Mouse (Mus musculus) liver, adult 2 months (tissue): ENCODE measurements around the gene 1700012B07Rik. TPM values are rescaled to one million over a fixed set of nuclear protein-coding genes. Genes with fewer than 3 reads are reported as not detected.

ENCODE experiments used
- DNase-seq: peaks from one replicate; pipeline ENCODE4 v3.0.0-alpha.2; 2011; ENCODE audit warnings: low read depth, low spot score; ENCODE audit errors: extremely low read depth
- H3K27ac ChIP-seq: fragments of 200-500 bp; replicated peaks from 2 replicates; pipeline ENCODE4 v1.5.1; 2012; ENCODE audit warnings: low read depth, mild to moderate bottlenecking, control low read depth, inconsistent platforms, low read length; ENCODE audit not compliant: insufficient read depth
- H3K27me3 ChIP-seq: fragments of 200-500 bp; 2 replicates; pipeline ENCODE4 v1.6.1; 2012; ENCODE audit warnings: mild to moderate bottlenecking, moderate library complexity, low read length, inconsistent platforms; ENCODE audit not compliant: control insufficient read depth, insufficient read depth
- H3K36me3 ChIP-seq: fragments of 200-500 bp; 2 replicates; pipeline ENCODE4 v1.6.1; 2012; ENCODE audit warnings: low read length, inconsistent platforms; ENCODE audit not compliant: control insufficient read depth, insufficient read depth
- H3K4me1 ChIP-seq: fragments of 200-500 bp; 2 replicates; pipeline ENCODE4 v1.6.1; 2011; ENCODE audit warnings: low read length; ENCODE audit not compliant: control insufficient read depth, insufficient read depth
- H3K4me3 ChIP-seq: fragments of 200-500 bp; 2 replicates; pipeline ENCODE4 v1.5.1; 2011; ENCODE audit warnings: low read depth, mild to moderate bottlenecking, control low read depth, low read length, moderate library complexity; ENCODE audit not compliant: insufficient read depth
- H3K79me2 ChIP-seq: fragments of 200-500 bp; 2 replicates; pipeline ENCODE4 v1.6.1; 2012; ENCODE audit warnings: inconsistent platforms, mild to moderate bottlenecking, low read length, moderate library complexity; ENCODE audit not compliant: control insufficient read depth, insufficient read depth
- H3K9ac ChIP-seq: fragments of 200-500 bp; 2 replicates; pipeline ENCODE4 v1.6.1; 2012; ENCODE audit warnings: low read depth, mild to moderate bottlenecking, control low read depth, inconsistent platforms, low read length
- CTCF ChIP-seq: fragments of 200-500 bp; IDR thresholded peaks from 2 replicates; pipeline ENCODE4 v1.5.1; 2011; ENCODE audit warnings: low read depth, low read length, control low read depth
- POLR2A ChIP-seq: fragments of 200-500 bp; IDR thresholded peaks from 2 replicates; pipeline ENCODE4 v1.6.1; 2011; ENCODE audit warnings: low read length, control low read depth; ENCODE audit not compliant: insufficient read depth; ENCODE audit errors: extremely low read depth
- WGBS: fragments of 180-500 bp; shearing (Covaris S2); methylation state at CpG from one replicate; pipeline ENCODE4 v1.1.7; 2018; 5-methylcytosine and 5-hydroxymethylcytosine counted together
- polyA plus RNA-seq: library from polyadenylated mRNA; depleted of rRNA; stranded (reverse); fragments of >200 nt; gene quantifications from 2 replicates; pipeline ENCODE4 v1.2.3, GENCODE M21; 2012
- total RNA-seq: library from RNA; depleted of rRNA; stranded (reverse); fragments of >200 nt; gene quantifications from 2 replicates; pipeline ENCODE4 v1.2.3, GENCODE M21; 2014

Gene 1700012B07Rik
- total and polyA plus RNA-seq, 2 experiments: not detected

DNA sequence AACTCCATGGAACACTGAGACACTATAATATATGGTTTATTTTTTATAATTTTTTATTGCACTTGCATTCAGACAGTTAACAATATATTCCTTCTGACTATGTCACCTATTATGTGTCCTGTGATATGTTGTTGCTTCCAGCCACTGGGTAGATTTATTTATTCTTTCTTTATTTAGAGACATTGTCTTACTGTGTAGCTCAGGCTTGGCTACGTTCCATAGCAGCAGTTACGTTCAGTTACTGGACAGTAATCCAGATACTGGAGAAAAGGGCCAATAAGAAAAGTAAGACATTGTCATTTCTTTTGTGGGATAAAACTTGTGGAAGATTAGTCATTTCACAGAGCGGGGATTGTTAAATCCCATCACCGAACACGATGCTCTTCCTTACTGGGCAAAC is 2.5 kb upstream of the 1700012B07Rik start:
- 76% methylated on average over 5 of the region's 5 CpGs for WGBS
- no peak overlapping the region for H3K27ac ChIP-seq
- no peak for DNase-seq
- no peaks in the 10 kb centered on the region for H3K79me2 ChIP-seq
- TF ChIP-seq POLR2A (no peak), CTCF (no peak)
- H3K4me1 ChIP-seq: no peaks in the 10 kb centered on the region
- H3K4me3 ChIP-seq: no peak overlapping the region
- H3K9ac ChIP-seq: no peak overlapping the region
- H3K27me3 ChIP-seq: no peaks in the 10 kb centered on the region
- H3K36me3 ChIP-seq: no peaks in the 10 kb centered on the region

GRCm38 (mm10) chr11:109822280-109822679 is 5.6 kb downstream of the 1700012B07Rik start:
- TF ChIP-seq CTCF (no peak), POLR2A (no peak)
- H3K79me2 ChIP-seq: no peaks in the 10 kb centered on the region
- 10% methylated on average over 6 of the region's 6 CpGs for WGBS
- H3K27me3 ChIP-seq: no peaks in the 10 kb centered on the region
- H3K27ac ChIP-seq: no peak overlapping the region
- no peak overlapping the region for H3K4me3 ChIP-seq
- H3K9ac ChIP-seq: no peak overlapping the region
- DNase-seq: peak; percentile 89
- H3K36me3 ChIP-seq: no peaks in the 10 kb centered on the region
- peaks cover 3% of the 10 kb centered on the region for H3K4me1 ChIP-seq

DNA sequence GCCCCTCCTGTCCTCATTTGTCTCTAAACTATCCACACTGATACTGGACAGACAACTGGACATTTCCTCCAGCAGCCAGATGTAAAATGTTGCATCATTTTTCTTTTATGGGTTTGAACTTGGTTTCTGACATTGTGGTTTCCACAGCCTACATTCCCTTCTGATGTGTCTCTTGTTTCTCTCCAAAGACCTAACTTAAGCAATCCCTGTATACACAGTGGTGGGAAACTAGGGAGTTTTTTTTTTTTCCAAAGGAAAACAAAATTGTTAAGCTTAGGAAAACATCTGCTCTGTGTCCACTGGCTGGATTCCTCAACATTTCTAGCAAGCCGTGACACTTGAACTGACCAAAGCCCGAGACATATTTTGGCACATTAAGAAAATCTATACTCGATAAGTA is 10.4 kb downstream of the 1700012B07Rik start:
- Histone ChIP-seq H3K4me3 (no peak overlapping the region), H3K27me3 (no peaks in the 10 kb centered on the region), H3K36me3 (no peaks in the 10 kb centered on the region), H3K27ac (no peak overlapping the region), H3K4me1 (peaks cover 3% of the 10 kb centered on the region), H3K79me2 (no peaks in the 10 kb centered on the region), H3K9ac (no peak overlapping the region)
- TF ChIP-seq POLR2A (no peak), CTCF (no peak)
- peak; percentile 17 for DNase-seq
- WGBS: 27% methylated on average over 3 of the region's 3 CpGs

DNA sequence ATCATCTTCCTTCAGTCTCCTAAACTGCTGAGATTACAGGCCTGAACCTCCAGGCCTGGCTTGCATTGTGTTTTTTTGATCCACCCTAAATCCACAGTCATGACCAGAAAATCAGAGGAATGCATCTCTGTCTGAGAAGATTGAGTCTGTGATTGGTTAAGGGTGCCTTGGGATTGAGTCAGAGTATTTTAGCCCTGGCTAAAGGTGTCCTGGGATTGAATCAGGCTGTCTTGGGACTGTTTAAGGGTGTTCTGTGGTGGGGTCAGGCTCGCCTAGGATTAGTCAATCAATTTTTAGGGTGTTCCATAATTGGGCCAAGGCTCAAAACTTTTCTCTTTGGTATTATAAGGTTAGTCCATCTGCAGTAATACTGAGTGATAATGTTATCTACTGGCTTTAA is 10.9 kb downstream of the 1700012B07Rik start:
- no peaks in the 10 kb centered on the region for H3K27me3 ChIP-seq
- no peak overlapping the region for H3K4me3 ChIP-seq
- no peak for DNase-seq
- WGBS: 88% methylated on average over 1 of the region's 1 CpGs
- no peak overlapping the region for H3K27ac ChIP-seq
- peaks cover 2% of the 10 kb centered on the region for H3K4me1 ChIP-seq
- no peaks in the 10 kb centered on the region for H3K79me2 ChIP-seq
- H3K36me3 ChIP-seq: no peaks in the 10 kb centered on the region
- TF ChIP-seq POLR2A (no peak), CTCF (no peak)
- no peak overlapping the region for H3K9ac ChIP-seq

DNA sequence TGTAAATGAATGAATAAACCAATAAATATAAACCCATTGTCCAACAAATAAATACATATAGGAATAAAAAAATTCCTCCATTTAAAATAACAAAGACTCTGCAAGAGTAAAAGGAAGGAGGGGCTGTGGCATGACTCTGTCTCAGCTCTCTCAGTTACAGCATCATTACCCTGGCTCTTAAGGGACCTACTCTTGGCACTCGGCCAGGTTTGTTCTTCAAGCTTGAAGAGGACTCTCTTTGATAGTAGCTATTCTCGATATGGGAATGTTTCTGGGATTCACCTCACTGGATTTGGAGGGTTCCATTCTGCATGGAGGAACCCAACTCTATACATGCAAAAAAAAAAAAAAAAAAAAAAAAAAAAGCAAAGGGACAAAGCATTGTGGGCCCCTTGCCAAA is 16.1 kb downstream of the 1700012B07Rik start:
- no peak overlapping the region for H3K9ac ChIP-seq
- H3K27me3 ChIP-seq: no peaks in the 10 kb centered on the region
- no peak for DNase-seq
- H3K79me2 ChIP-seq: no peaks in the 10 kb centered on the region
- TF ChIP-seq POLR2A (no peak), CTCF (no peak)
- WGBS: 56% methylated on average over 2 of the region's 2 CpGs
- no peaks in the 10 kb centered on the region for H3K4me1 ChIP-seq
- H3K4me3 ChIP-seq: no peak overlapping the region
- H3K27ac ChIP-seq: no peak overlapping the region
- no peaks in the 10 kb centered on the region for H3K36me3 ChIP-seq

DNA sequence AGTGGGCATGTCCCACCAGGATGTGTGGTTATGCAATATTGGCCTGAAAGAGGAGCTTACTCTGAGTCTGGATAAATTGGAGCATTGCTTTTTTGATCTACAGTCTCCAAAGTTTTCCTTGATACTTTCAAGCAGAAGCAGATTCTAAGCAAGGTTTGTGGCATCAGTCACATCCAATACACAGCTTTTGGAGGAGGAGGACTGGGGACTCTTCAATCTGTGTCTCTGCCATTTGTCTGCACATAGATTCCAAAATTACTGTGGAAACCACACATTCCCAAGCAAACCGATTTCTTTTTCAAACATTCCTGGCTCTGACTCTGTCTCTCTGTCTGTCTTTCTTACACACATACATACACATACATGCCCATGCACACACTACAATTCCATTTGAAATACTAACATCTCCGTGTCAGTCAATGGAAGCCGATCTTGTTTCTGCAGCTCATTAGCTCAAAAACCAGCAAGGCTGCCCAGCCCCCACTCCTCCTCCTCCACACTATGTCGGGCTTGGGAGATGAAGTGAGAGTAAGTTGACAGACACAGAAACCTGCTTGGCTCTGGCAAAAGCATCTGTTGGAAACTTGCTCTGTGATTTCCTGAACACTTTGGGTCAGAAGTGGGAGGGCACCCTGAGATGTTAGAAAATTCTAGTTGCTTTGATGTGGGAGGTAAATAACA is 18.5 kb downstream of the 1700012B07Rik start:
- Histone ChIP-seq H3K4me1 (no peaks in the 10 kb centered on the region), H3K27ac (no peak overlapping the region), H3K79me2 (no peaks in the 10 kb centered on the region), H3K4me3 (no peak overlapping the region), H3K9ac (no peak overlapping the region), H3K36me3 (no peaks in the 10 kb centered on the region), H3K27me3 (no peaks in the 10 kb centered on the region)
- DNase-seq: no peak
- no peak for TF ChIP-seq CTCF
- no peak for TF ChIP-seq POLR2A
- WGBS: 68% methylated on average over 4 of the region's 4 CpGs
